Mouse (Mus musculus): Measurements from ENCODE around the gene Cul1. TPM values are rescaled to one million over a fixed set of nuclear protein-coding genes. Genes with fewer than 3 reads are reported as not detected.
A peak's percentile ranks its signal among the peaks of the same experiment; 100 is the strongest.

The Cul1 gene
- polyA plus RNA-seq, 1 experiment from 2014 or later: 108 TPM

- H3K9me3 ChIP-seq (replicated peaks; ENCODE audit: low read length): no peaks in the 10 kb centered on the region
- 75% methylated on average over 2 of the region's 2 CpGs for WGBS
- ATAC-seq (replicated peaks; ENCODE audit: low FRiP score, low read depth) (no peak), DNase-seq (ENCODE audit: low spot score) (no peak)
- TF ChIP-seq CTCF (IDR thresholded peaks at IDR 0.05; ENCODE audit: low read depth): no peak
- no peak overlapping the region for H3K9ac ChIP-seq (ENCODE audit: low read depth, low read length)
- no peak overlapping the region for H3K4me3 ChIP-seq (replicated peaks; ENCODE audit: low read depth, low read length)
- no peaks in the 10 kb centered on the region for H3K27me3 ChIP-seq (ENCODE audit: insufficient read depth, low read length)
- no peak overlapping the region for H3K4me2 ChIP-seq (ENCODE audit: low read length)
- no peak overlapping the region for H3K27ac ChIP-seq
- peaks cover 52% of the 10 kb centered on the region for H3K36me3 ChIP-seq (ENCODE audit: insufficient read depth, low read length)
- no peaks in the 10 kb centered on the region for H3K4me1 ChIP-seq (replicated peaks; ENCODE audit: insufficient read depth, low read length)
Measured at GRCm38 (mm10) chr6:47525041-47525440, 71.8 kb downstream of the Cul1 start.

GRCm38 (mm10) chr6:47526446-47526845 is 73.2 kb downstream of the Cul1 start:
- Histone ChIP-seq H3K4me2 (ENCODE audit: low read length) (no peak overlapping the region), H3K9me3 (replicated peaks; ENCODE audit: low read length) (no peaks in the 10 kb centered on the region), H3K9ac (ENCODE audit: low read depth, low read length) (no peak overlapping the region), H3K27ac (no peak overlapping the region), H3K4me3 (replicated peaks; ENCODE audit: low read depth, low read length) (no peak overlapping the region), H3K36me3 (ENCODE audit: insufficient read depth, low read length) (peaks cover 44% of the 10 kb centered on the region), H3K27me3 (ENCODE audit: insufficient read depth, low read length) (no peaks in the 10 kb centered on the region), H3K4me1 (replicated peaks; ENCODE audit: insufficient read depth, low read length) (no peaks in the 10 kb centered on the region)
- TF ChIP-seq CTCF (IDR thresholded peaks at IDR 0.05; ENCODE audit: low read depth): no peak
- ATAC-seq (replicated peaks; ENCODE audit: low FRiP score, low read depth): 0 out of 2 replicates have a peak, but pooled peaks have one; percentile 19
- WGBS: 77% methylated on average over 4 of the region's 4 CpGs
- DNase-seq (ENCODE audit: low spot score): no peak

- no peak overlapping the region for H3K9ac ChIP-seq (ENCODE audit: low read depth, low read length)
- TF ChIP-seq CTCF (IDR thresholded peaks at IDR 0.05; ENCODE audit: low read depth): no peak
- ATAC-seq (replicated peaks; ENCODE audit: low FRiP score, low read depth): no peak
- no peaks in the 10 kb centered on the region for H3K27me3 ChIP-seq (ENCODE audit: insufficient read depth, low read length)
- no peak overlapping the region for H3K27ac ChIP-seq
- no peak overlapping the region for H3K4me3 ChIP-seq (replicated peaks; ENCODE audit: low read depth, low read length)
- WGBS: 77% methylated on average over 2 of the region's 2 CpGs
- no peaks in the 10 kb centered on the region for H3K9me3 ChIP-seq (replicated peaks; ENCODE audit: low read length)
- H3K36me3 ChIP-seq (ENCODE audit: insufficient read depth, low read length): peaks cover 40% of the 10 kb centered on the region
- no peak for DNase-seq (ENCODE audit: low spot score)
- H3K4me1 ChIP-seq (replicated peaks; ENCODE audit: insufficient read depth, low read length): no peaks in the 10 kb centered on the region
- H3K4me2 ChIP-seq (ENCODE audit: low read length): no peak overlapping the region
Measured at GRCm38 (mm10) chr6:47527129-47527528, 73.9 kb downstream of the Cul1 start.

- H3K9ac ChIP-seq (ENCODE audit: low read depth, low read length): no peak overlapping the region
- H3K27me3 ChIP-seq (ENCODE audit: insufficient read depth, low read length): no peaks in the 10 kb centered on the region
- no peak overlapping the region for H3K27ac ChIP-seq
- no peak for ATAC-seq (replicated peaks; ENCODE audit: low FRiP score, low read depth)
- no peaks in the 10 kb centered on the region for H3K9me3 ChIP-seq (replicated peaks; ENCODE audit: low read length)
- WGBS: 48% methylated on average over 1 of the region's 1 CpGs
- no peak overlapping the region for H3K4me3 ChIP-seq (replicated peaks; ENCODE audit: low read depth, low read length)
- no peak overlapping the region for H3K4me2 ChIP-seq (ENCODE audit: low read length)
- DNase-seq (ENCODE audit: low spot score): peak; percentile 16
- H3K36me3 ChIP-seq (ENCODE audit: insufficient read depth, low read length): peaks cover 39% of the 10 kb centered on the region
- TF ChIP-seq CTCF (IDR thresholded peaks at IDR 0.05; ENCODE audit: low read depth): no peak
- no peaks in the 10 kb centered on the region for H3K4me1 ChIP-seq (replicated peaks; ENCODE audit: insufficient read depth, low read length)
Measured at GRCm38 (mm10) chr6:47527655-47528054, 74.5 kb downstream of the Cul1 start.

GRCm38 (mm10) chr6:47532547-47532946 is 79.3 kb downstream of the Cul1 start:
- no peak overlapping the region for H3K4me3 ChIP-seq (replicated peaks; ENCODE audit: low read depth, low read length)
- H3K36me3 ChIP-seq (ENCODE audit: insufficient read depth, low read length): peaks cover 27% of the 10 kb centered on the region; the same call in 1 of the 2 replicates
- 75% methylated on average over 1 of the region's 1 CpGs for WGBS
- no peak overlapping the region for H3K9ac ChIP-seq (ENCODE audit: low read depth, low read length)
- no peak for ATAC-seq (replicated peaks; ENCODE audit: low FRiP score, low read depth)
- no peak overlapping the region for H3K4me2 ChIP-seq (ENCODE audit: low read length)
- TF ChIP-seq CTCF (IDR thresholded peaks at IDR 0.05; ENCODE audit: low read depth): no peak
- no peak overlapping the region for H3K27ac ChIP-seq
- no peaks in the 10 kb centered on the region for H3K4me1 ChIP-seq (replicated peaks; ENCODE audit: insufficient read depth, low read length)
- no peaks in the 10 kb centered on the region for H3K27me3 ChIP-seq (ENCODE audit: insufficient read depth, low read length)
- DNase-seq (ENCODE audit: low spot score): no peak
- no peaks in the 10 kb centered on the region for H3K9me3 ChIP-seq (replicated peaks; ENCODE audit: low read length)

- Histone ChIP-seq H3K4me1 (replicated peaks; ENCODE audit: insufficient read depth, low read length) (no peaks in the 10 kb centered on the region), H3K4me2 (ENCODE audit: low read length) (no peak overlapping the region), H3K36me3 (ENCODE audit: insufficient read depth, low read length) (peaks cover 21% of the 10 kb centered on the region), H3K4me3 (replicated peaks; ENCODE audit: low read depth, low read length) (no peak overlapping the region), H3K9ac (ENCODE audit: low read depth, low read length) (no peak overlapping the region), H3K9me3 (replicated peaks; ENCODE audit: low read length) (no peaks in the 10 kb centered on the region), H3K27ac (no peak overlapping the region), H3K27me3 (ENCODE audit: insufficient read depth, low read length) (no peaks in the 10 kb centered on the region)
- WGBS: 91% methylated on average over 5 of the region's 5 CpGs
- no peak for TF ChIP-seq CTCF (IDR thresholded peaks at IDR 0.05; ENCODE audit: low read depth)
- DNase-seq (ENCODE audit: low spot score) (no peak), ATAC-seq (replicated peaks; ENCODE audit: low FRiP score, low read depth) (no peak)
Measured at GRCm38 (mm10) chr6:47535333-47535732, 82.1 kb downstream of the Cul1 start.

- DNase-seq (ENCODE audit: low spot score) (no peak), ATAC-seq (replicated peaks; ENCODE audit: low FRiP score, low read depth) (no peak)
- 84% methylated on average over 4 of the region's 4 CpGs for WGBS
- H3K9me3 ChIP-seq (replicated peaks; ENCODE audit: low read length): no peaks in the 10 kb centered on the region
- peaks cover 19% of the 10 kb centered on the region for H3K36me3 ChIP-seq (ENCODE audit: insufficient read depth, low read length)
- H3K4me1 ChIP-seq (replicated peaks; ENCODE audit: insufficient read depth, low read length): no peaks in the 10 kb centered on the region
- TF ChIP-seq CTCF (IDR thresholded peaks at IDR 0.05; ENCODE audit: low read depth): no peak
- no peak overlapping the region for H3K27ac ChIP-seq
- no peak overlapping the region for H3K9ac ChIP-seq (ENCODE audit: low read depth, low read length)
- H3K4me2 ChIP-seq (ENCODE audit: low read length): no peak overlapping the region
- H3K4me3 ChIP-seq (replicated peaks; ENCODE audit: low read depth, low read length): no peak overlapping the region
- no peaks in the 10 kb centered on the region for H3K27me3 ChIP-seq (ENCODE audit: insufficient read depth, low read length)
Measured at GRCm38 (mm10) chr6:47552280-47552679, 99.1 kb downstream of the Cul1 start.
